Mouse (Mus musculus): Measurements from ENCODE around the gene Man1c1. TPM values are rescaled to one million over a fixed set of nuclear protein-coding genes. Genes with fewer than 3 reads are reported as not detected.

The Man1c1 gene
- total and polyA plus RNA-seq, 3 experiments: 0.04 to 0.44 (median 0.20) TPM

DNA sequence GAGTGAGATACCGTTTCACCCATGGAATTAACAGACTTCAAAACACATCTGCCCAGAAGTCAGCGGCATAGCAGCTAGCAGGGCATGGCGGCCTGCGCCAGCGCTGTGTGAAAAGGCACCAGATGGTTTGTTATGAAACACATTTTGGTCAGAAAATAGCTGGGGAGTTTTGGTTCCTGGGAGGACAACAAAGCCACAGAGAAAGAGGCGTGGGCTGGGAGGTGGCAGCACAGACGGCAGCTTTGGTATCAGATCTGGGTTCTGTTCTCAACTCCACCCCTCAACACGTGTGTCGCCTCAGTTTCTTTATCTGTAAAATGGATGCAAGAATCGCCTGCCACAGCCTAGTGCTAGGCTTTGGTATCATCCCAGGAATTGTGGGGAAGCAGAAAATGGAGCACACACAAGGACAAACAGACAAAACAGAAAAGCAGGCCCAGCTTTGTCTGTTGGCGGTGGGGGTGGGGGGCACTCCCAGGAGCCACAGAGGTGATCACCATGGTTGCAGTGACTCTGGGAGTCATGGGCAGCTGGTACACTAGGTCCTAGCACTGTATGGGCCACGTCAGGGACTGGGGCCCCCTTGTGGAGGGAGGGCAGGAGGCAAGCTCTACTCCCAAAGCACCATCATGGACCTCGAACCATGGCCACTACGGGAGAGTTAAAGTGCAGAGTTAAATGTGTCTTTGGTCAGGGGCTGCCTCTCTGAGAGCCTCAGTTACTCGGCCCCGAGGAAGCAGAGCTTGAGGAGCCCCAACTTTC, 42.0 kb upstream of the Man1c1 start:
- Histone ChIP-seq H3K4me1 (ENCODE audit: control insufficient read depth in 1 of 2, insufficient read depth in 2 of 2) (peaks cover 2 to 15% of the 10 kb centered on the region in 2 experiments; a peak in 3 of 4 replicates), H3K9me3 (replicated peaks; ENCODE audit: low read length) (no peaks in the 10 kb centered on the region), H3K9ac (ENCODE audit: insufficient read depth, low read depth) (no peak overlapping the region), H3K36me3 (replicated peaks in 1 of 2; ENCODE audit: control insufficient read depth in 1 of 2, insufficient read depth in 1 of 2, low read length in 1 of 2) (peaks cover 0 to 30% of the 10 kb centered on the region in 2 experiments), H3K27me3 (replicated peaks) (no peaks in the 10 kb centered on the region), H3K4me3 (replicated peaks in 1 of 3; ENCODE audit: low read depth in 2 of 3, low read length in 2 of 3, poor library complexity in 1 of 3) (no peak overlapping the region), H3K27ac (ENCODE audit: insufficient read depth, low read depth) (no peak overlapping the region), H3K79me2 (replicated peaks; ENCODE audit: control insufficient read depth, extremely low read depth, insufficient read depth, poor library complexity, severe bottlenecking) (no peaks in the 10 kb centered on the region), H3K4me2 (ENCODE audit: insufficient read depth, low read depth, poor library complexity, severe bottlenecking) (no peak overlapping the region)
- in situ Hi-C loops (cut with MboI; ENCODE audit: low pct_ligation_motif_present, low pct_unique_long_range_greater_than_20kb, low sequenced_read_pairs): no loop called here
- peak; percentile 31 for DNase-seq (ENCODE audit: extremely low read depth)
- dilution Hi-C loops (cut with MboI; ENCODE audit: extremely low pct_ligation_motif_present, extremely low pct_unique_long_range_greater_than_20kb, low sequenced_read_pairs): no loop called here
- TF ChIP-seq MXI1 (IDR thresholded peaks at IDR 0.05; ENCODE audit: low read depth, low read length) (no peak; the same call in 1 of the 2 replicates), USF1 (IDR thresholded peaks at IDR 0.05; ENCODE audit: low read depth, low read length) (no peak), USF2 (conservative IDR thresholded peaks at IDR 0.05; ENCODE audit: low read depth, low read length) (no peak), ETS1 (conservative IDR thresholded peaks at IDR 0.05; ENCODE audit: low read depth, low read length) (no peak), ZKSCAN1 (IDR thresholded peaks at IDR 0.05; ENCODE audit: borderline replicate concordance, low read depth, low read length) (no peak), JUN (IDR thresholded peaks at IDR 0.05; ENCODE audit: insufficient read depth, low read depth, low read length) (no peak), ELF1 (IDR thresholded peaks at IDR 0.05; ENCODE audit: low read depth, low read length) (no peak), MYC (IDR thresholded peaks at IDR 0.05; ENCODE audit: low read depth, low read length) (0 out of 2 replicates have a peak, but pooled peaks have one; percentile 48), CTCF (conservative IDR thresholded peaks at IDR 0.05 in 1 of 2, IDR thresholded peaks at IDR 0.05 in 1 of 2; ENCODE audit: low read depth in 2 of 2, low read length in 2 of 2) (peak in 1 of 2 experiments; percentile 51; a peak in 2 of 4 replicates), NRF1 (IDR thresholded peaks at IDR 0.05; ENCODE audit: low read depth, low read length) (0 out of 2 replicates have a peak, but pooled peaks have one; percentile 34), ZC3H11A (IDR thresholded peaks at IDR 0.05; ENCODE audit: low read depth, low read length) (no peak), ZMIZ1 (IDR thresholded peaks at IDR 0.05; ENCODE audit: low read depth, low read length) (no peak), MAZ (IDR thresholded peaks at IDR 0.05; ENCODE audit: low read depth, low read length) (no peak), JUND (conservative IDR thresholded peaks at IDR 0.05; ENCODE audit: low read depth, low read length) (no peak), MEF2A (IDR thresholded peaks at IDR 0.05; ENCODE audit: borderline replicate concordance, low read depth, low read length) (0 out of 2 replicates have a peak, but pooled peaks have one; percentile 19), KAT2A (IDR thresholded peaks at IDR 0.05; ENCODE audit: insufficient replicate concordance, low read length) (no peak), NELFE (IDR thresholded peaks at IDR 0.05; ENCODE audit: low read depth, low read length) (no peak), MAX (IDR thresholded peaks at IDR 0.05; ENCODE audit: low read length) (no peak), RAD21 (IDR thresholded peaks at IDR 0.05; ENCODE audit: low read depth, low read length) (no peak; the same call in 1 of the 2 replicates), RCOR1 (conservative IDR thresholded peaks at IDR 0.05; ENCODE audit: low read depth, low read length) (no peak), POLR2A (IDR thresholded peaks at IDR 0.05; ENCODE audit: low read depth, low read length) (no peak), CHD1 (IDR thresholded peaks at IDR 0.05; ENCODE audit: low read depth, low read length) (no peak), CHD2 (IDR thresholded peaks at IDR 0.05; ENCODE audit: low read length) (no peak), TBP (conservative IDR thresholded peaks at IDR 0.05; ENCODE audit: low read depth, low read length) (no peak), ZNF384 (IDR thresholded peaks at IDR 0.05; ENCODE audit: low read depth, low read length) (no peak), TCF12 (IDR thresholded peaks at IDR 0.05; ENCODE audit: low read depth, low read length) (peak; percentile 38; the same call in 1 of the 2 replicates), IRF4 (IDR thresholded peaks at IDR 0.05; ENCODE audit: low read depth, low read length) (peak; percentile 54), UBTF (IDR thresholded peaks at IDR 0.05; ENCODE audit: low read depth, low read length) (no peak), BHLHE40 (IDR thresholded peaks at IDR 0.05; ENCODE audit: low read depth, low read length) (peak; percentile 53), SMC3 (IDR thresholded peaks at IDR 0.05; ENCODE audit: low read depth, low read length) (no peak), HCFC1 (IDR thresholded peaks at IDR 0.05; ENCODE audit: low read depth, low read length) (no peak), EP300 (IDR thresholded peaks at IDR 0.05; ENCODE audit: low read length) (peak; percentile 57), PAX5 (IDR thresholded peaks at IDR 0.05; ENCODE audit: low read length) (no peak), MAFK (IDR thresholded peaks at IDR 0.05; ENCODE audit: insufficient replicate concordance, low read length) (no peak), SIN3A (IDR thresholded peaks at IDR 0.05; ENCODE audit: low read length) (peak; percentile 60; the same call in 1 of the 2 replicates)
